Mouse (Mus musculus) CH12.LX (cell line): ENCODE data around the gene Pygm. TPM values are rescaled to one million over a fixed set of nuclear protein-coding genes. Genes with fewer than 3 reads are reported as not detected.

Experiments used
- DNase-seq: peaks from one replicate; pipeline ENCODE4 v3.0.0-alpha.2; 2013; ENCODE audit errors: extremely low read depth
- H3K27ac ChIP-seq: 2 replicates; pipeline ENCODE4 v1.5.1; 2012; ENCODE audit warnings: low read depth, mild to moderate bottlenecking, control low read depth, moderate library complexity; ENCODE audit not compliant: insufficient read depth
- H3K27me3 ChIP-seq: replicated peaks from 2 replicates; pipeline ENCODE3; 2012; ENCODE audit warnings: inconsistent platforms
- H3K36me3 ChIP-seq, 2 experiments: replicated peaks in 1 of 2; 2 replicates each; pipeline versions ENCODE3 to v1.6.1; 2012; ENCODE audit warnings: inconsistent platforms in 1 of 2, low read length in 1 of 2, mild to moderate bottlenecking in 1 of 2, mixed read lengths in 1 of 2, moderate library complexity in 1 of 2; ENCODE audit not compliant: control insufficient read depth in 1 of 2, insufficient read depth in 1 of 2
- H3K4me1 ChIP-seq, 2 experiments: 2 replicates each; pipeline ENCODE4 v1.6.1; 2012; ENCODE audit warnings: inconsistent platforms in 1 of 2, moderate library complexity in 1 of 2; ENCODE audit not compliant: insufficient read depth in 2 of 2, control insufficient read depth in 1 of 2
- H3K4me2 ChIP-seq: 2 replicates; pipeline ENCODE4 v1.6.1; 2012; ENCODE audit warnings: low read depth, mild to moderate bottlenecking, control low read depth; ENCODE audit not compliant: poor library complexity, insufficient read depth, severe bottlenecking
- H3K4me3 ChIP-seq, 3 experiments: fragments of 150-350 bp in 1 of 3; sonication (generic) in 1 of 3; replicated peaks in 1 of 3; 2 replicates each; pipeline versions ENCODE3 to v1.5.1; 2011 to 2012; ENCODE audit warnings: low read depth in 2 of 3, low read length in 2 of 3, mild to moderate bottlenecking in 2 of 3, moderate library complexity in 2 of 3, control low read depth in 1 of 3, improper control_type of control experiment in 1 of 3, inconsistent platforms in 1 of 3, mixed read lengths in 1 of 3; ENCODE audit not compliant: poor library complexity in 1 of 3
- H3K79me2 ChIP-seq: replicated peaks from 2 replicates; pipeline ENCODE4 v1.6.1; 2012; ENCODE audit warnings: mild to moderate bottlenecking, moderate library complexity; ENCODE audit not compliant: control insufficient read depth, poor library complexity, insufficient read depth, severe bottlenecking; ENCODE audit errors: extremely low read depth
- H3K9ac ChIP-seq: 2 replicates; pipeline ENCODE4 v1.6.1; 2012; ENCODE audit warnings: low read depth, mild to moderate bottlenecking, control low read depth, moderate library complexity; ENCODE audit not compliant: insufficient read depth
- H3K9me3 ChIP-seq: replicated peaks from 2 replicates; pipeline ENCODE3; 2012; ENCODE audit warnings: low read length, inconsistent platforms, mixed read lengths
- BHLHE40 ChIP-seq: IDR thresholded peaks from 2 replicates; pipeline ENCODE4 v1.6.1; 2011; ENCODE audit warnings: mild to moderate bottlenecking, low read depth, low read length, improper control_type of control experiment
- CHD1 ChIP-seq: IDR thresholded peaks from 2 replicates; pipeline ENCODE4 v1.6.1; 2012; ENCODE audit warnings: low read depth, low read length, improper control_type of control experiment, inconsistent platforms
- CTCF ChIP-seq, 2 experiments: IDR thresholded peaks in 1 of 2; conservative IDR thresholded peaks in 1 of 2; 2 replicates each; pipeline ENCODE4 v1.5.1; 2011 to 2012; ENCODE audit warnings: low read depth in 2 of 2, low read length in 2 of 2, improper control_type of control experiment in 1 of 2, inconsistent platforms in 1 of 2, mild to moderate bottlenecking in 1 of 2, moderate library complexity in 1 of 2
- ELF1 ChIP-seq: IDR thresholded peaks from 2 replicates; pipeline ENCODE4 v1.6.1; 2014; ENCODE audit warnings: low read depth, mild to moderate bottlenecking, inconsistent platforms, low read length, improper control_type of control experiment
- EP300 ChIP-seq: IDR thresholded peaks from 2 replicates; pipeline ENCODE4 v1.6.1; 2011; ENCODE audit warnings: low read length, improper control_type of control experiment
- ETS1 ChIP-seq: conservative IDR thresholded peaks from 2 replicates; pipeline ENCODE4 v1.6.1; 2012; ENCODE audit warnings: low read depth, mild to moderate bottlenecking, inconsistent platforms, low read length, improper control_type of control experiment, moderate library complexity
- IRF4 ChIP-seq: IDR thresholded peaks from 2 replicates; pipeline ENCODE4 v1.6.1; 2014; ENCODE audit warnings: low read depth, mild to moderate bottlenecking, inconsistent platforms, low read length, improper control_type of control experiment
- MAFK ChIP-seq: IDR thresholded peaks from 2 replicates; pipeline ENCODE4 v1.6.1; 2011; ENCODE audit warnings: low read length, improper control_type of control experiment; ENCODE audit not compliant: insufficient replicate concordance
- MAX ChIP-seq: IDR thresholded peaks from 2 replicates; pipeline ENCODE4 v1.6.1; 2011; ENCODE audit warnings: low read length, improper control_type of control experiment
- MAZ ChIP-seq: IDR thresholded peaks from 2 replicates; pipeline ENCODE4 v1.6.1; 2012; ENCODE audit warnings: low read depth, mild to moderate bottlenecking, inconsistent platforms, low read length, improper control_type of control experiment, moderate library complexity
- NRF1 ChIP-seq: IDR thresholded peaks from 2 replicates; pipeline ENCODE4 v1.6.1; 2014; ENCODE audit warnings: low read depth, mild to moderate bottlenecking, inconsistent platforms, low read length, improper control_type of control experiment, moderate library complexity
- PAX5 ChIP-seq: IDR thresholded peaks from 2 replicates; pipeline ENCODE4 v1.6.1; 2012; ENCODE audit warnings: low read length, inconsistent platforms, mixed read lengths
- POLR2A ChIP-seq: IDR thresholded peaks from 2 replicates; pipeline ENCODE4 v1.6.1; 2011; ENCODE audit warnings: low read depth, mild to moderate bottlenecking, improper control_type of control experiment, low read length
- POLR2AphosphoS2 ChIP-seq: IDR thresholded peaks from 2 replicates; pipeline ENCODE4 v1.6.1; 2011; ENCODE audit warnings: low read depth, low read length, improper control_type of control experiment
- RCOR1 ChIP-seq: conservative IDR thresholded peaks from 2 replicates; pipeline ENCODE4 v1.6.1; 2012; ENCODE audit warnings: low read depth, mild to moderate bottlenecking, inconsistent platforms, low read length, improper control_type of control experiment
- TBP ChIP-seq: conservative IDR thresholded peaks from 2 replicates; pipeline ENCODE4 v1.6.1; 2011; ENCODE audit warnings: low read depth, low read length, improper control_type of control experiment
- ZKSCAN1 ChIP-seq: IDR thresholded peaks from 2 replicates; pipeline ENCODE4 v1.6.1; 2012; ENCODE audit warnings: low read depth, inconsistent platforms, low read length, improper control_type of control experiment, borderline replicate concordance
- dilution Hi-C: fragments of 300-500 bp; cut with MboI; formaldehyde crosslinking; loops from 2 replicates; pipeline ENCODE4 v1.14.3; 2020; ENCODE audit warnings: low sequenced_read_pairs; ENCODE audit not compliant: extremely low pct_unique_long_range_greater_than_20kb, extremely low pct_ligation_motif_present
- in situ Hi-C: fragments of 300-500 bp; cut with MboI; formaldehyde crosslinking; loops from 3 replicates; pipeline ENCODE4 v1.14.3; 2019; ENCODE audit warnings: low sequenced_read_pairs, low pct_ligation_motif_present, low pct_unique_long_range_greater_than_20kb, mixed read lengths
- polyA plus RNA-seq: library from polyadenylated mRNA; unstranded; fragments of >175 nt; gene quantifications from 2 replicates; pipeline ENCODE4 v1.2.1, GENCODE M21; 2012; ENCODE audit warnings: low read depth; ENCODE audit not compliant: insufficient read length
- total RNA-seq, 2 experiments: library from RNA; depleted of rRNA; stranded (reverse); fragments of 300-350 nt in 1 of 2; fragments of >200 nt in 1 of 2; gene quantifications; 2 replicates each; pipeline ENCODE4 v1.2.3; 2012 to 2014

Pygm gene
- total and polyA plus RNA-seq, 3 experiments = 0.32 to 2.0 (median 0.47) TPM

DNA sequence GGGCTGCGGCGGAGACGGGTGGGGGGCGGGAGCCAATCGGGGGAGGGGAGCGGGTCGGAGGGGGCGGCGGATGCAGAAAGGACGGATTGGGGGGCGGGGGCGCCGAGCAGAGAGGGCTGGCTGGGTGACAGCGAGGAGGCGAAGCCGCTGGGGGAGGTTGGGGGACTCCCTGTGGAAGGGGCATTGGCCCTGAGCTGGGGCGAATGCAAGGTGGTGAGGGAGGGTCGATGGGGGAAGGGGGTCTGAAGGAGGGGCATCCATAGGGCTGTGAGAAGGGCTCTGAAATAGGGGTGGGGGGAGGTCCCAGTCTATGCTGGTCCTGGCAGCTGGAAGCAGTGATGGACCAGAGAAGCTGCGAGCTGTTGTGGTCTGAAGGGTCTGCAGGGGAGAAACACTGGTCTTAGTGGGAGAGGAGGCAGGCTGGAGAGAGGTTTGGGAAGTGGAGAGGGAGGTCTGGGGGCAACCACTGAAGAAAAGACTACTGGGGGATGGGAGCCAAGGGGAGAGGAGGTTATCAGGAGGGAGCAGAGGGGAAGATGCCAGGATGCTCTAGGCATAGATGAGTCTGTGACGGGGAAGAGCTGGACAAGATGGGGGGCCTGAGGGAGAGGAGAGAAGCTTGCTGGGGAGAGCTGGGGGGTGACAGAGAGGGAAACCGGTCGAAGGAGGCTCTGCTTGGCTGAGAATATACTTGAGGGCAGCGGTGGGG is 34.9 kb downstream of the Pygm start:
- TF ChIP-seq MAFK (no peak), EP300 (no peak), CTCF (conservative IDR thresholded peaks at IDR 0.05 in 1 of 2, IDR thresholded peaks at IDR 0.05 in 1 of 2; ENCODE audit: low read depth in 2 of 2, low read length in 2 of 2) (no peak), ZKSCAN1 (no peak), MAX (no peak), MAZ (no peak), PAX5 (no peak), IRF4 (no peak), TBP (no peak), NRF1 (no peak), ETS1 (no peak), CHD1 (no peak), POLR2A (no peak), RCOR1 (no peak)
- TF ChIP-seq, all 38 proteins: peak for 0
- H3K4me3 ChIP-seq = no peak overlapping the region
- peaks cover 4 to 17% of the 10 kb centered on the region in 2 experiments; a peak in 3 of 4 replicates for H3K4me1 ChIP-seq
- no peak overlapping the region for H3K27ac ChIP-seq
- dilution Hi-C loops (no loop called here), in situ Hi-C loops (no loop called here)
- peaks cover 52% of the 10 kb centered on the region for H3K27me3 ChIP-seq
- H3K4me2 ChIP-seq = no peak overlapping the region
- peaks cover 0 to 2% of the 10 kb centered on the region in 2 experiments for H3K36me3 ChIP-seq
- H3K9ac ChIP-seq = no peak overlapping the region
- no peaks in the 10 kb centered on the region for H3K9me3 ChIP-seq
- no peak for DNase-seq
- no peaks in the 10 kb centered on the region for H3K79me2 ChIP-seq

DNA sequence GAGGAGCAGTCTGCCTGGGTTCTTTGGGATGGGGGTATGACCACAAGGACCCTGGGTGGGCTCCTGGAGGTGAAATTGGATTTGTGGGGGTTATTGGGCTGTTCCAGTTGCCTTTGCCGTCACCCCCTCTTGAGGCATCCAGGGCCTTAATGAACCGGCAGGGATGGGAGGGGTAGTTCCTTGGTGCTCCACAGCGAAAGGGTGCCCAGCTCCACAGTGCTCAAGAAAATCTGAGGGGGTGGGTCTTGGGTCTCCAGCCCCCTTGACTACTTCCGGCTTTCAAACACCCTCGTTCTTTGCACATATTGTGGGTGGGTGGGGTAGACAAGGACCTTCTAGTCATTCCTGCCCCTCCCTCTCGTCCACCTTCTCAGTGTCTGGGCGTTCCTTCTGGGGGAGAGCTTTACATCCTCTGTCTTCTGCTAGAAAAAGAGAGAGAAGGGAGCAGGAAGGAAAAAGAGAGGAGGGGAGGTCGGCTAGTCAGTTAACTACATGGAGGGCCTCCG is 35.7 kb downstream of the Pygm start:
- Histone ChIP-seq H3K79me2 (no peaks in the 10 kb centered on the region), H3K36me3 (peaks cover 0 to 2% of the 10 kb centered on the region in 2 experiments), H3K4me1 (peaks cover 4 to 17% of the 10 kb centered on the region in 2 experiments; a peak in 3 of 4 replicates), H3K27ac (no peak overlapping the region), H3K4me2 (no peak overlapping the region), H3K4me3 (no peak overlapping the region), H3K27me3 (peaks cover 57% of the 10 kb centered on the region), H3K9me3 (no peaks in the 10 kb centered on the region), H3K9ac (no peak overlapping the region)
- TF ChIP-seq BHLHE40 (no peak), CHD1 (no peak), POLR2AphosphoS2 (no peak), ELF1 (no peak)
- no peak for DNase-seq
- dilution Hi-C loops (no loop called here), in situ Hi-C loops (no loop called here)
